Mouse (Mus musculus): ENCODE measurements around the gene Pced1b.

GRCm38 (mm10) chr15:97357016-97357415 is 110.1 kb downstream of the Pced1b start:
- TF ChIP-seq CTCF (IDR thresholded peaks at IDR 0.05; ENCODE audit: low read depth, low read length): no peak
- no peak for TF ChIP-seq POLR2A (IDR thresholded peaks at IDR 0.05; ENCODE audit: borderline replicate concordance, low read depth, low read length)
